Mouse (Mus musculus): ENCODE data around the gene Timm10. TPM values are rescaled to one million over a fixed set of nuclear protein-coding genes. Genes with fewer than 3 reads are reported as not detected.
"Not testable (repeated sequence)": the region's sequence is repeated elsewhere in the genome, so short reads cannot be mapped to it uniquely, and the experiment has no call there.

Gene Timm10
- total RNA-seq (2021): 10 to 100 TPM; 49.3 to 51.3 TPM
- long read RNA-seq, experiment 1, transcript Timm10-201 (3 exons, 690 nt): major isoform, 42 of 49 reads
- long read RNA-seq, experiment 1, partial matches to known transcripts: 0 of 49 reads
- long read RNA-seq, experiment 1, other reads (novel, unspliced or antisense): 7 of 49 reads
- long read RNA-seq, experiment 2, transcript Timm10-201 (3 exons, 690 nt): major isoform, 32 of 34 reads
- long read RNA-seq, experiment 2, partial matches to known transcripts: 1 of 34 reads
- long read RNA-seq, experiment 2, other reads (novel, unspliced or antisense): 1 of 34 reads

DNA sequence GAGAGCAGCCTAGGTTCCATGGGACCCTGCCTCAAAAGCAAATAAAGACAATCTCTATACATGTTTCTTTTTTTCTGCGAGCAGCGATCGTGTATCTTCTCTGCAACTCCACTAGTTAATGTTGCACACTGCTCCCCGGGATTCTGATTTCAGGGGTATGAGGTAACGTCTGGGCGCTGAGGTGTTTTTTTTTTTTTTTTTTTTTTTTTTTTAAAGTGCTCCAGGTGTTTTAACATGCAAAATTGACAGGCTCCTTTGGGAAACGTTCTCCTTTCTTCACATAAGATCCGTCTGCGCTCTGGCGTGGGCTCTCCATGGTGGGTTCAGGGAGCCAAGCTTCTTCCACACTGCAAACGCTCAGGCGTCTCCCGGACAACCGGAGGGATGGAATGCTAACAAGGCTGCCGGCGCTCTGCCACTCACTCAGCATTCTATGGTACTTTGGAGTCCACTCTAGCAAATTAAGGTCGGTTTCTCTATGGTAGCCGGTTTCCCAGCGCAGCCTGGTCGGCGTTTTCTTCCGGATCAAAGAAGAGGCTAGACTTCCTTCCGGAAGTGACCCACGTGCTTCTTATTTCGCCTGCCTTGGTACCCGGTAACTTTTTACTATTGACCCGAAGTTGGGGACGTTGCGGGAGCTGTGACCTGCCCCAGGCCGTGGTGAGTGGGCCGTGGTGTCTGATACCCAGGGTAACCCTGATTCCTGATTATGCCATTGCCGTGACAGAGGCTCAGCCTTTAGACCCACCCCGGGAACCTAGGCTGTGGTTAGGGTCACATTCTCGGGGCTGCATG, at the start of gene Timm10:
TSS of gene Timm10 (plus strand) at position 510 of the 795 bp plus-strand sequence.
- peak; percentile 87 for DNase-seq

DNA sequence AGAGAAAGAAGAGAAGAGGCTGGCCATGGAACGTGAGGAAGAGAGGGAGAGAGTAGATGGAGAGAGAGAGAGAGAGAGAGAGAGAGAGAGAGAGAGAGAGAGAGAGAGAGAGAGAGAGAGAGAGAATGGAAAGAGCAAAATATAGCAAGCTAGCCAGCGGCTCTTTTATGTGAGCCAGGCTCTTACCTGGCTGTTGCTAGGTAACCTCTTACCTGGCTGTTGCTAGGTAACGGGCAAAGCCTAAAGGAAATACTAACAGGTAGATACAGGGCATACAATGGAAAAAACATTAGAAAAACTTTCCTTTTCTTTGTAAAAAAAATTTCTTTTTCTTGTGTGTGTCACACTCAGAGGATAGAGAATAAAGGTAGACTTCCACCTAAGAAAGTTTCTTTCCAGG, 49.1 kb upstream of the Timm10 start:
- DNase-seq: no peak

DNA sequence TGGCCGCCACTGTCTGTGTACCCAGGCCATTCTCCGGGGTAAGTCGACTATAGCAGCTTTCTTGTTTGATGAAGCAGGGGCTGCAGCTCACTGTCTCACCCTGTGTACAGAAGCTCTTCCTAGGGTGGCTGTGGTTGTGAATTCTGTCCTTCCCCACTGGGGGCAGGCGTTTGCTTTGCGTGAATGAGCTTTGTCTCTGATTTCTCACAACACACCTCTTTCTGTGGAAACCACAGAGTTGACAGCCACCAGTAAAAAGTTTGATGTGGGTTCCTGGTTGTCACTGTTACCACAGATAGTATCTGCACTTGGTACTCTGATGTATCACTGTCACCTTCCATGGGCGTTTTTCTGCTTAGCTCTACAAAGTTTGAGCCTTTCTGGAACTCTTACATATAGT, 47.6 kb upstream of the Timm10 start:
- no peak for DNase-seq

DNA sequence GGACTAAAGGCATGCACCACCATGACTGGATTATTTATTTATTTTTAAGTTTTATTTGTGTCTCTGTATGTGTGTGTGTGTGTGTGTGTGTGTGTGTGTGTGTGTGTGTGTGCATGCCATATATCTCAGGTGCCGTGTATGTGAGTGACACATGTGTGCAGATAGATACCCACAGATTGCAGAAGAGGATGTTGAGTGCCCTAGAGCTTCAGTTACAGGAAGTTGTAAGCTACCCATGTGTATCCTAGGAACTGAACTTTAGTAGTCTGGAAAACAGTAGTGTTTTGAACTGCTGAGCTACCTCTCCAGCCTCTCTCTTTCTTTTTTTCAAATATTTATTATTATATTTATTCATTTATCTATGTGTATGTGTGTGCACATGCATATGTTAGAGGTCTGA, 43.5 kb upstream of the Timm10 start:
- no peak for DNase-seq

DNA sequence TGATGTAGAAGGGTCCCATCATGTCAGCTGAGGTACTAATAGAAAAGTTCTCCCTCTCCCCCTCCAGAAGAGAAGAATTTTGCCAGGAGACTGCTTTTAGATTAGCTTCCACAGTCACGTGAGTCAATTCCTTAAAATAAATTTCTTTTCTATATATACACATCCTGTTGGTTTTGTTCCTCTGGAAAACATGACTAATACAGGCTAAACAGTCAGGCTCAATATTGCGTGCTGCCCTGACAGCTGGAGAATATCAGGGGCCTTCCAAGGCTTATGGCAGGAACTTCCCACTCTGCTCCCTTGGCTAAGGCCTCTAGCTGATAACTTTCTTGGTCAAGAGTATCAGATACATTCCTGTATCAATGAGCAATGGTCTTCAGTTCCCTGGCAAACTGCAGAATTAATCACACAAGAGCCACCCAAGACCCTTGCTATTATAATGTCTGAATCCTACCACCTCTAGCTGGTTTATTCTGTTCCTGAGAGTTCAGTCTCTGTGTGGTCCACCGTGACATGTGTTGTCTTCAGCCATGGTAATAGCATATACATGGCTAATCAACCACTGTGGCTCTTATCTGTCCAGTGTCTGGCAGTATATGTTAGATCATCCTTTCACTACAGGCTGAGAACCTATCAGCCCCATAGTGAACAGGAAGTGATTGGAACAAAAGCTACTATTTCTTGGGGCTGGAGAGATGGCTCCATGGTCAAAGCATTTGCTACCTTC, 42.8 kb upstream of the Timm10 start:
- no peak for DNase-seq

DNA sequence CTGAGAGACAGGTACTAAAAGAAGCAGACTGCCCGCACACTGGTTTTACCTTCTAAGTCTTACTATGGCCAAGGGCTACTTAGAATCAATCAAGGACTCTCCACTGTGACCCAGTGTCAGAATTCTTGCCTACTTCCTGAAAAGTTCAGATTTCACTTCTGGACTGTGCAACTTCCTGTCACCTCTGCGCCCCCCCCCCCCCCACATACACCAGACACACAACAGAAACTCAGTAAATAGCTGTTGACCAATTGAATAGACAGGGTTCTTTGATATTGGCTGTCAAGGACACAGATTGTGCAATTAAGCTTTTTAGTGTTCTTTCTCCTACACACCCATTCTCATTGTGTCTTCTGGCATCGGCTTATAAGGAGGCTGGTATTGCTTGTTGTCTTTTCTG, 38.5 kb upstream of the Timm10 start:
- DNase-seq: no peak

DNA sequence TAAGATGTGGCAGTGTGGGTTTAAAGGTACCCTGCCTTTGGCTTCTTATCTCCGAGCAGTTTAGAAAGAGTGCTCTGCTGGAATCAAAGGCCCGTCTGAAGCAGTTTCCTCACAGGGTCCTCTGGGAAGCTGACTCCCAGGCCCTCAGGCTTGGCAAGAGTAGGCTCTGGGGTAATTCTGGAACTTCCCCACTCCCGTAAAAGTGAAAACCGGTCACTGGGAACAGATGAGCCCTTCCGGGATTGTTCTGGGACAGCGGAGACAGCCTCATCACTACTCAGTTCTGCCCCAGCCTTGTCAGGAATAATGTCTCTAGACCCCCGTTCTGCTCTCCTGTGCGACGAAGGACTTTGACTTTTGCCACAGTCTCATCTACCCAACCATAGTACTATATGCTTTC, 36.4 kb upstream of the Timm10 start:
- no peak for DNase-seq

DNA sequence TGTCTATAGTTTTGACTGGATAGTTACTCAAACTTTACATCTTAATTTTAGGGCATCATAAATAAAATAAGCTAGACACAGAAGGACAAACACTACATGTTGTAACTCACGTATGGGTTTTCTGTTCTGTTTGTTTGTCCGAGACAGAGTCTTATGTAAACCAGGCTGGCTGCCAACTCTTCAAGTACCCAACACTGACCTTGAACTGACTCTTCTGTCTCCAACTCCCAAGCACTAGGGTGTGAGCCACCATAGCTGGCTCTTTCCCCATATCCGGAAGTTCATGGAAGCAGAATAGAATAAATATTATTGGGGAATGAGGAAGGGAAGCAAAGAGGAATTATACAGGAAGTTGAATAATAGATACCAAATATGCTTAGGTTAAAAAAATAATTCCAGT, 34.3 kb upstream of the Timm10 start:
- DNase-seq: no peak

DNA sequence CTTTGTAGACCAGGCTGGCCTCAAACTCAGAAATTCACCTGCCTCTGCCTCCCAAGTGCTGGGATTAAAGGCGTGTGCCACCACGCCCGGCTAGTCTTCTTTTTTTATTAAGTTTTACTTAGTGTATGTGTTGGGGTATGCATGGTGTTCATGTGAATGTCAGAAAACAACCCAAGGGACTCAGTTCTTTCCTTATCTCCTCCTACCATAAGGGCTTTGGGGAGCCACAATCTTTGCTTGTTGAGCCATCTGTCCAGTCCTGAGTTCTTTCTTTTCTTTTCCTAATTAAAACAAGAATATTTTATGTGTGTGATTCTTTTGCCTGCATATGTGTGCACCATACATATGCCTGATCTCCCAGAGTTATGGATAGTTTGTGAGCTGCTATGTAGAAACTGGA, 33.6 kb upstream of the Timm10 start:
- DNase-seq: no peak

DNA sequence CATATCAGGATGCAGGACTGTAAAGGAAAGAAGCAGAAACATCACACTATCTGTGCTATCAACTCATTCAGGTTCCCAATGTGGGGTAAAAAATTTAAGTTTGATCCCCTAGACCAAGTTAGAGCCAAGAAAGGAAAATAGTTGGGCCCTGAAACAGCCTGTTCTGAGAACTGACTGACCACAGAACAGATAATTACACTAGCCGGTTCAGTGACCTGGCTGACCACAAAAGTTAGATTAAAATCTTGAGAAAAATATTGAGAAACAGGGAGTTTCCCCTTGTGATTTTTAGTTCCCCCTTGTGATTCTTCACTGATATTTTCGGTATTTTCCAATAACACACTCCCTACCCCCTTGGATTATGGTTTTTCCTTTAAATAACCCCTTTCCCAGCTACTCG, 32.9 kb upstream of the Timm10 start:
- DNase-seq: no peak

DNA sequence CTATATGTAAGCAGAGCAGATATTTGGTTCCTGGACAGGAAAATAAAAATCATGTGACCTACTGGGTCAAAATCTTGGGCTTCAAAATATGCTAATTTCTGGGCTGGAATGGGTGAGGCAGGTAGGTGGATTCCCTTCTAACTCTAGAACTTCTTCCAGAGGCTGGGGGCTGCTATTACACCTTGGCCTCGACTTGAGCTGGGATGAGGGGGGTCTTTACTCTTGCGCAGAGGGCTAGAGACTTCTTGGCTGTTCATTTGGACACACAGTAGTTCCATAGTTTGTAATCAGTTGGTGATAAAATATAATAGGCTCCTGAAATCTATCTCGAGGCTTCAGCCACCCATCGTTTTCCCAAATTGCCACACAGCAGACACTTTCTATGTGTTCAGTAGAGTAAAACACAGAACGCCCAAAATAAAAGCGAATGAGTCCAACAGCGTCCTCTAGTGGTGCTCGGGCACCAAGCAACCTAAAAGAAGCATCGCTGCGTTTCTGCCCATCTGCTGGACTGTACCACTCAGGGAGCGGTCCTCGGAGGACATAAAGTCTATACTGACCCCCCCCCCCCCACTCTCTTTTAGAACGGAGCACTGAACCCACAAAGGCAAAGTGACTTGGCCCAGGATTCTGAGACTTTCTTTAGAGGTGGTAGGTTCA, 28.8 kb upstream of the Timm10 start:
- DNase-seq: peak; percentile 60

DNA sequence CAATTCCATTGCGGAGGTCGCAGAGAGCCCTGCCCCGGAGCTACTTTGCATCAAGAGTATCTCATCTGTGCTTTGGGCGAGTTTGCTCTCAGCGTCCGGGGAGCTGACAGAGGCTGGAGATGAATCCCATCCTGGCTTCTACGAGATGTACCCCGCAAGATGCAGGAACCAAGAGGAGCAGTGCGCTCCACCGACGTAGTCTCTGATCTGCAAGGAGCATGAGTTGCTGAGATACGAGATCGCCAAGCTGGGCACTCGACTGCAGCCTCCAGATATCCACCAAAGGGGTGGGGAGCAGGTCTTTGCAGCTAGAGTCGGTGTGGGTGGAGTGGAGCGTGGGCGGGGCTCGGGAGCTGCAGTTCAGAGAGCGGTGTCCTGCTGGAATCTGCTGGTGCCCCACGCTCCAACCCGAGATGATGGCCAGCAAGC, 28.3 kb upstream of the Timm10 start, which contains the start of gene Ube2l6:
TSS of gene Ube2l6 (plus strand) at position 336 of the 429 bp plus-strand sequence.
- DNase-seq: peak; percentile 65

DNA sequence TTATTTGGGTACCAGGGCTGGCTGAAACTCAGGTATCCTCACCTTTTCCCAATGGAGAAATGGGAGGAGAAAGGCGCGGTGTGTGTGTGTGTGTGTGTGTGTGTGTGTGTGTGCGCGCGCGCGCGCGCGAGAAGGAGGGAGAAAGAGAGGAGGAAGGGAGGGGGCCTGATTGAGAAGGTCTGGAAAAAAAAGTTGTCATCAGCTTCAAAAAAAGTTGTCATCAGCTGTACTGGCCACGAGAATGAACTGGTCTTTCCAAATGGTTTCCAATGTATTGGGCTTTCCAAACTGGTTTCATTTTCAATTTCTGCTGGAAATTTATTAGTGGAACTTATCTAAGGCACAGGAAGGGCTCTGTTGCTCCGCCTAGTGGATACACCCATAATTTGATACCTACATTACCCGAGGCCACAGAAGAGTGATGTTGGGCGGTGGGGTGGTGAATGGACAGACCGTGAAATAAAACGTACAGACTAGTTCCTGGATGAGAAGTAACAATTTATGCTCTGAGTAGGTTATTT, 27.7 kb upstream of the Timm10 start:
- DNase-seq: peak; percentile 48

DNA sequence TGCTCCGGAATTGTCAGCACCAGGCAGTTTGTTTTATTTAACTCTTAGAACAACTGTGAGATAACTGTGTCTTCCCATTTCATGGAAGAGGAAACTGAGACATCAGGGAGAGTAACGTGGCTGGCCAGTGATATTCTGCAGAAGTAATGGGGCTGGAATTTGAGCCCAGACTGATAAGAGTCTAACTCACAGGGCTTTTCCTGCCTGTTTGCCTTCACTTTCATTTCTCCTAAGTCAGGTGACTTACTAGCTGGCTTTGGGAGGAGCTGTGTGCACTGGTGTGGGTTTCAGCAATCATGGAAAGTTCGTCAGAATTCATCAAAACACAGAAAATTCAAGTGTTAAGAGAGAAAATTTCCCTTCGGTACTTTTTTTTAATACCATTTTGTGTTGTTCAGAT, 26.5 kb upstream of the Timm10 start:
- DNase-seq: no peak

DNA sequence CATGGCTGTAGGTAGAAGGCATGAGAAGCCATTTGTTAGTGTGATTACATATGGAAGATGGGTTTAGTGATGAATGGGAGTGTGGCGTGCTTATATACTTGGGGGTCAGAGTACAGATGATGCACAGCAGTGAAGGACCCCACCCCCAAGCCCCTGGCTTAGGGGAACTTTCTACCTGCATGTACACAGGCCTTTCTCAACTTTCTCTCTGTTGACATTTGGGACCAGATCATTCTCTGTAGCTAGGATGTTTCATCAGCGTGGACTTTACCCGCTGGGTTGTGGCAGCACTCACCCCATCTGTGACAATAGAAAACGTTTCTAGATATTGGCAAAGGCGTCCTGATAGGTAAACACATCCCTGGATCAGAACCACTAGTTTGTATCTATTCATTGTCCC, 25.6 kb upstream of the Timm10 start:
- DNase-seq: not testable (repeated sequence)

DNA sequence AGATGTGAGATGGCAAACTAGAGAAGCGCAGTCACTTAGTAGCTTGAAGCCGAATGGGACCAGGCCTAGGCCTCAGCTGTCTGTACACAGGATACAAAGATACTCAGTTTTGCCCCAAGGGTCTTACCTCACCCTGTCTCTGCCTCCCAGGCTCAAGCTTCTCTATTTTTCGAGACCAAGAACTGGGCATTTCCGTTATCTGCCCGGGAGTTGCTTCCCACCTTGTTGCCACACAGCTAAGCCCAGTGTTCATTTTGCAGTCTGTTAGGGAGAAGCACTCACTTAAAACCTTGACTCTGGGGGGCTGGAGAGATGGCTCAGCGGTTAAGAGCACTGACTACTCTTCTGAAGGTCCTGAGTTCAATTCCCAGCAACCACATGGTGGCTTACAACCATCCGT, 22.8 kb upstream of the Timm10 start:
- DNase-seq: no peak

DNA sequence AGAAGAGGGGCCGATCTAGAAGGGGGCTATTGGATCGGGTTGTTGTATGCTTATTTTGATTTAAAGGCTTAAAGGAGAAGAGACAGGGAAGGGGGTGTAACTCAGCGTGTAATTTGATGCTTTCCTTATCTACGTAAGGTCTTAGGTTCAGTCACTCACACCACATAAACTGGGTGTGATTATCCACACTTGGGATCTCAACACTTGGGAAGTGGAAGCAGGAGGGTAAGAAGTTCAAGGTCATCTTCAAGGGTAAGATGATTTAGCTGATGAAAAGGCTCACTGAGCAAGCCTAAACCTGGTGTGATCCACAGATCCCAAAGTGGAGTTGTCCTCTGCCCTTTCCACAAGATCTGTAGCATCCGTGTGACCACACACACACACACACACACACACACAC, 20.3 kb upstream of the Timm10 start:
- DNase-seq: no peak

DNA sequence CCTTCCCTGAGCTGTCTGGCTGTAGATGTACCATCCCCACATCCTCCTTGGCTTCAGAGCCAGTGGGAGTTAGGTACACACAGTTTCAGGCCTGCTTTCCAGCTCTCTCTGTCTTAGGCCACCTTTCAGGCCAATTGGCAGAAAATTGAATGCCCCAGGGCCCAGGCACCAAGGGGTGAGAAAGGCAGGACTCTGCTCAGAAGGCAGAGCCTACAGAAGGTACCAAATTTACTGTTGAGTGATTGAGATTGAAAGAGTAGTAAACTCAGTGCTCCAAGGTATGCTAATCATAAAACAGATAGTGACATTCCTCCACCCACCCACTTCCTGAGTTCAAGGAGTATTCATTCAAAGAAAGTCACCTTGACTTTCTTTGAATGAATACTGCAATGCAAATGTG, 17.5 kb upstream of the Timm10 start:
- DNase-seq: no peak

DNA sequence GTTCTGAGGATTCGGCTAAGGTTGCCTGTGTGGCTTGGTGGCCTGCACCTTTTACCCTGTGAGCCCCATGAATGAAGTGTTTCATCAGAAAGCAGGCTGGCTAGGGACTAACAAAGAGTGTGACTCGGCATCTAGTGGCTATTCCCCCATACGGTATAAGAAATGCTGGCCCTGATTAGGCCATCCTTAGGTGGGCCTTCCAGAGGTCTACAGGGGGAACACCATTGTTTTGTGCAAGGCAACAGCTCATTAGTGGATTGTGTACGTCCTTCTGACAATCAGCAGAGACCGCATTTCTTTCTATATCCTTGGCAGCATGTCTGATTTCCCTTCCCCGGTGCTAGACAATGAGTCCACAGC, 16.3 kb upstream of the Timm10 start:
- no peak for DNase-seq

DNA sequence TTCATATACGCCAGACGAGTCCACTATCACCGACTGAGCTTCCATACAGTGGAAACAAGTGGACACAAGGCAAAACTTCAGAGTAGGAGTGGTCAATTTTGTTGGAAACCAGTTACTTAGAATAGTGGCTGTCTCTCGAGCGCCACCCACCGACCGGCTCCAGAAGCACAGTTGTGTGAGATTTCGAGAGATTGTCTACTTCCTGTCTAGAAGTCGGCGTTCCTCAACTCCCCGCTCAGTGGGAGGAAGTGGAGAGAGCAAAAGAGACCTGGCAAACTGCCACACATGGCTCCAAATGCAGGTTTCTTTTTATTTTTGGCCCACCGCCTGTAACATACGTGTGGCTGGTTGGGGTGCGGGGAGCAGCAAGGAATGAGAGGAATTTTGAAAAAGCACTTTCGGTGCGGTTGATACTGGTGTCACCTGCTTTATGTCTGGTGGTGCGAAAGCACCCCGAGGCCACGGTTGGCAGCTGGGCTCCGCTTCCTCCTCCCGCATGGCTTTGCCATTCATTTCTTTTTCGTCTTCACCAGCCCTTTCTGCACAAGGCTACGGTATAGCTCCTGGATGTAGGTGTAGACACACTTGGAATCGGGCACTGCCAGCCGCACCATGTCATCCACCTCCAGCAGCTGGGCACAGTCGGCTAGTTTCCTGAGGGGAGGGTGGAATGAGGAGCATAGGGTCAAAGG, 15.8 kb upstream of the Timm10 start:
- DNase-seq: peak; percentile 71

DNA sequence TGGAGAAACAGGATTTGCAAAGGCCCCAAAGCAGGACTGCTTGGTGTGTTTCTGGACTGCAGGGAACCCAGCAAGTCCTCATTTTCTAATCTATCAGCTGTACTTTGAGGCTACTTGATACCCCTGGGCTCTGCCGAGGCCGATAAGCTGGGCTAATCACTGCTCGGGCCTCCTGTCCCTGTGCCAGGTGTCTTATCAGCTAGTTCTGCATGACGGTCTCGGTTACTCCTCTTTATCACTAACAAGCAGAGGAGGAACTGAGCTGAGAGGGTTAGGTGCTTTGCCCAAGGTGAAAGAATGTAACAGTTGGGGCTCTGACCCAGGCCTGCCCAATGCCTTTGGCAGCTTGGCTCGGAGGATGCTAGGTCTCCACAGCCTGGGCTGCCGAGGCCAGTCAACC, 14.9 kb upstream of the Timm10 start:
- DNase-seq: no peak

DNA sequence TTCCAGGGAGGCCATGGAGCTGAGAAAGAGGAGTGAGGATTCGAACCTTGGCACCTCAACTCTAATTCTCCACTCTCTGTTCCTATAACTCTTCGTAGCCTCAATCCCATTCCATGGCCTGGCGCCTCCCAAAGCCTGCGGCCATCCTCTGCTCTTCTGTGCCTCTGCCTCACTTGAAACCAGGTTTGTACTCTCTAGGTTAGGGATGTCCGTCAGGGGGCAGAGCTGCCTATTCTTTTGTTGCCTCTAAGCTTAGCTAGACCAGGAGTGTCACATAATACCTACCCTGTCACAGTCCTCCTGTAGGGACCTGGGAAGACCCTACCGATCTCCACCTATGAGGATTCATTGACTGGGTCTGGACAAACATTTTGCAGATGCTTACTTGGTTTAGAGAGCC, 14.1 kb upstream of the Timm10 start:
- no peak for DNase-seq

Data from gastrocnemius, postnatal 25 days (tissue).